Mouse (Mus musculus): ENCODE measurements around the gene Rpl7l1. TPM values are rescaled to one million over a fixed set of nuclear protein-coding genes. Genes with fewer than 3 reads are reported as not detected.

The Rpl7l1 gene
- polyA plus RNA-seq, 1 experiment from 2014 or later: 171 TPM

DNA sequence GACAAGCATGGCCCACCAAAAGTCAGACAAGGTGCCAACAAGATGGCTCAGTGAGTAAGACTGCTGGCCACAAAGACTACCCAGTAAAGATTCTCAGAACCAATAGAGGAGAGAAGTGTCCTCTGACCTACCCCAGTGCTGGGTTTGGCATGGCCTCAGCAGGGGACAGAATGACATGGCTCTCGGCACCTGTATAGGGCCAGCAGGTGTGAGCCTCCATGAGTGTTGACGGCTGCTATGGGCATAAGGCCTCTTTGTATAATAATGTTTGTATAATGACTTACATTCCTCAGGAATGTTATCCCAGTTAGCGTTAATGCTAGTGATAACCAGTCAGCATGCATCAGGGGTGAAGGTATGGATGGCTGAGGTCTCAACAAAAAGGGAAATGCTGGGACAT lies 6.4 kb downstream of the Rpl7l1 start:
- no peak for TF ChIP-seq CTCF (IDR thresholded peaks at IDR 0.05; ENCODE audit: low read depth)
- no peak overlapping the region for H3K4me3 ChIP-seq (ENCODE audit: low read depth, low read length)
- no peak for ATAC-seq (ENCODE audit: insufficient read depth)
- no peaks in the 10 kb centered on the region for H3K9me3 ChIP-seq (ENCODE audit: low read depth, low read length)
- 53% methylated on average over 3 of the region's 3 CpGs for WGBS
- no peak overlapping the region for H3K4me2 ChIP-seq
- H3K9ac ChIP-seq: no peak overlapping the region
- H3K27ac ChIP-seq (ENCODE audit: low read depth): peak overlapping the region; percentile 52
- peaks cover 5% of the 10 kb centered on the region; the same call in 1 of the 2 replicates for H3K4me1 ChIP-seq (ENCODE audit: insufficient read depth)
- peaks cover 69% of the 10 kb centered on the region for H3K36me3 ChIP-seq (ENCODE audit: insufficient read depth)
- H3K27me3 ChIP-seq (ENCODE audit: insufficient read depth, low read length): no peaks in the 10 kb centered on the region
- DNase-seq: peak; percentile 27

DNA sequence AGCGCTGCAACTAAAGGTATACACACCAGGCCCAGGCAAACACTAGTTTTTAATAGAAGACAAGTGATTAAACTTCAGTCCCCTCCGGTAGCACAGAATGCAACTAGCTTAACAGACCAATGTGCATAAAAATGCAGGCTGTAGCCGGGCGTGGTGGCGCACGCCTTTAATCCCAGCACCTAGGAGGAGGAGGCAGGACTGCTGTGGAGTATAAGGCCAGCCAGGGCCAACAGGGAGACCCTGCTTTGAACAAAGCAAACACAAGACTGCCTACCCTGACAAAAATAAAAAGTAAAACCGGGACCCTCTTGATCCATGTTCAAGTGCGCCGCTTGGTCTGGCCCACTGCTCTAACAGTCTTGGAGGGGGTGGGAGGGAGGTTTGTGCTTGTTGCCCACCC lies 7.4 kb downstream of the Rpl7l1 start:
- whole genome bisulfite sequencing: 90% methylated on average over 9 of the region's 9 CpGs
- H3K4me2 ChIP-seq: no peak overlapping the region
- no peak overlapping the region for H3K4me3 ChIP-seq (ENCODE audit: low read depth, low read length)
- H3K36me3 ChIP-seq (ENCODE audit: insufficient read depth): peaks cover 62% of the 10 kb centered on the region
- no peak for TF ChIP-seq CTCF (IDR thresholded peaks at IDR 0.05; ENCODE audit: low read depth)
- H3K27ac ChIP-seq (ENCODE audit: low read depth): peak overlapping the region; percentile 52; the same call in 1 of the 2 replicates
- no peak for ATAC-seq (ENCODE audit: insufficient read depth)
- no peak overlapping the region for H3K9ac ChIP-seq
- no peaks in the 10 kb centered on the region for H3K9me3 ChIP-seq (ENCODE audit: low read depth, low read length)
- no peak for DNase-seq
- H3K27me3 ChIP-seq (ENCODE audit: insufficient read depth, low read length): no peaks in the 10 kb centered on the region
- H3K4me1 ChIP-seq (ENCODE audit: insufficient read depth): peaks cover 5% of the 10 kb centered on the region; the same call in 1 of the 2 replicates

DNA sequence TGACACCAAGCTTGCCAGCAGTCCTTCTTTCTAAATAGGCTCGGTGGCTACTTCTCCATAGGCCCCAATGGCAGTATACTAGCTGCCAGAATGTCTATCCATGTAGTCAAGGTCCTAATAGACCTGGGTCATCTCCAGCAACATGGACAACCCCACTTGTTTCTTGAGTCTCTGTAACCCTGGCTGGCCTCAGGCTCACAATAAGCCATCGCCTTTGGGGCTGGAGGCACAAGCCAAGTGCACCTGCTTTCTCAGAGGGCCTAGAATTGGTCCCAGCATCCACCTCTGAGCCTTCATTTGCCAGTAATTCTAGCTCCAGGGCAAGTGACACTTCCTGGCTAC lies 8.4 kb downstream of the Rpl7l1 start:
- no peak overlapping the region for H3K9ac ChIP-seq
- peaks cover 52% of the 10 kb centered on the region for H3K36me3 ChIP-seq (ENCODE audit: insufficient read depth)
- H3K27ac ChIP-seq (ENCODE audit: low read depth): no peak overlapping the region
- H3K4me3 ChIP-seq (ENCODE audit: low read depth, low read length): 0 out of 2 replicates have a peak overlapping the region, but pooled peaks have one; percentile 91
- ATAC-seq (ENCODE audit: insufficient read depth): no peak
- no peaks in the 10 kb centered on the region for H3K9me3 ChIP-seq (ENCODE audit: low read depth, low read length)
- DNase-seq: no peak
- TF ChIP-seq CTCF (IDR thresholded peaks at IDR 0.05; ENCODE audit: low read depth): no peak
- peak overlapping the region; percentile 75 for H3K4me2 ChIP-seq
- H3K4me1 ChIP-seq (ENCODE audit: insufficient read depth): peaks cover 5% of the 10 kb centered on the region; the same call in 1 of the 2 replicates
- no peaks in the 10 kb centered on the region for H3K27me3 ChIP-seq (ENCODE audit: insufficient read depth, low read length)
- WGBS: 30% methylated on average over 2 of the region's 2 CpGs

DNA sequence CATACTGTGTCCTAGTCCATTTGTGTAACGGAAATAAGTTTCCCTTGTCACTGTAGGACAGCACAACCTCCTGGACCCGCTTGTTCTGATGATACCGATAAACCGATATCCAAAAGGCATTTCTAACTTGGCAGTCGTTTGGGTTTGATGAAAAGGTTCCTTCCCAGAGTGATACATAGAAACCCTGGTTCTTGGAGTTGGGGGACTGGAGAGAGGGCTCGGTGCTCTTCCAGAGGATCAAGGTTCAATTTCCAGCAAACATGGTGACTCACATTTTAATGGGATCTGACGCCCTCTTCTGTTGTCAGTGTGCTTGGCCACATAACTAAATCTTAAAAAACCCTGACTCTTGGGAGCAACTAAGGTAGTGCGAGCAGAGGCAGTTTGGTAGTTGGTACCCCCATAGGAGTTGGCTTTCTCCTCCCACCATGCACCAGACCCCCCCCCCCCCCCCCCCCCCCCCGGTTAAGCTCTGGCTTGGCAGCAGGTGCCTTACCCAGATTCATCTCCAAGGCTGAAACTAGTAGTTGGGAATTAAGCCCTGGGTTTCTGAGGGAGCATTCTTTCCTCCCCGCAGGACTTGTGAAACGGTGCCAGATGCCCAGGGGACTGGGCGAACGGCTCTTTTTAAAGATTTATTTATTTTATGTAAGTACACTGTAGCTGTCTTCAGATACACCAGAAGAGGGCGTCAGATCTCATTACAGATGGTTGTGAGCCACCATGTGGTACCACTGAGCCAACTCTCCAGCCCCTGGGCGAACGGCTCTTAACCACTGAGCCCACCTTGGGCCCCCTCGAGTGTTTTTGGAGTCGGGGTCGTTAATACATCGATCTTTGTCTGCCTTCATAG lies 9.0 kb downstream of the Rpl7l1 start:
- Histone ChIP-seq H3K4me3 (ENCODE audit: low read depth, low read length) (peak overlapping the region; percentile 91), H3K4me2 (peak overlapping the region; percentile 75), H3K4me1 (ENCODE audit: insufficient read depth) (peaks cover 5% of the 10 kb centered on the region; the same call in 1 of the 2 replicates), H3K27ac (ENCODE audit: low read depth) (peak overlapping the region; percentile 86), H3K27me3 (ENCODE audit: insufficient read depth, low read length) (no peaks in the 10 kb centered on the region), H3K9me3 (ENCODE audit: low read depth, low read length) (no peaks in the 10 kb centered on the region), H3K9ac (peak overlapping the region; percentile 79), H3K36me3 (ENCODE audit: insufficient read depth) (peaks cover 46% of the 10 kb centered on the region)
- peak; percentile 67 for DNase-seq
- ATAC-seq (ENCODE audit: insufficient read depth): no peak; the same call in 1 of the 2 replicates
- TF ChIP-seq CTCF (IDR thresholded peaks at IDR 0.05; ENCODE audit: low read depth): peak; percentile 41
- WGBS: 6% methylated on average over 19 of the region's 20 CpGs

DNA sequence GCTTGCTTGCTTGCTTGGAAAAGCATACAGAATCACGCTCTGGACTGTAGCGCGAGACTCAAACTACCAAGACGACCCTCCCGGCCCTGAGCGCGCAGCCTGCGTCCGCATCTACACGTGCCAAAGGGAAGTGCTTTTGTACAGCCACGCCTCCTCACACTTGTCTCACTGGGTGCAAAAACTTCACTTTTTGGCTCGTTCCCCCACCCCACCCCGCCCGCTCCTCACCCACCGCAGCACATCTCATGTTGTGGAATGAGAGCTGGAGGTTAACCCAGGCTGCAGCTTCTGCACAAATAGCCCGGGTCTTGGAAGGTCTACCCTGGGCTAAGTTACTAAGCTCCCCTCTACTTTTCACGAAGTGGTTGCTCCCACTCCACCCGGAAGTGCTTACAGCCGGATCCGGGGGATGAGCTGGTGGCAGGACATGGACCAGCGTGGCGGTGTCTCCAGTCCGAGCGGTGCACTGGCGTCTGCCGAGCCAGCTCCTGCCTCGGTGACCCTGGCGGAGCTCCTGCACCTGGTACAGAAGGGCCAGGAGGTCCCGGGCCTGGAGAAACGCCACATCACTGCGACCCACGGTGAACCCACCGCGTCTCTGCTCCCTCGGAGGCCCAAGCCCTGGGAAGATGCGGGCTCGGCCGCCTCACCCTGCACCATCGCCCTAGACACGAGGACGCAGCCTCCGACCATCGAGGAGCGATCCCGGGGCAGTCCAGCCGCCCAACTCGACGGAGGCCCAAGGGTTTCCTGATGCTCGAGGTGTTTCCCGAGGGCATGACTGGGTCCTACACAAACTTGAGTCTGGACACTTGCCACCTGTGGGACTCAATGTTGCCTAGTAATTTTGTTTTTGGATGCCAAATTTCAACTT lies 9.8 kb downstream of the Rpl7l1 start, which contains the start of gene 2310039H08Rik:
Gene 2310039H08Rik (plus strand): TSS at position 232 of the 874 bp plus-strand sequence.
- Histone ChIP-seq H3K9ac (peak within 1 kb of the TSS; percentile 79), H3K4me2 (peak within 1 kb of the TSS; percentile 75), H3K27ac (ENCODE audit: low read depth) (peak within 1 kb of the TSS; percentile 86), H3K36me3 (ENCODE audit: insufficient read depth) (peaks cover 37% of the 10 kb centered on the region), H3K27me3 (ENCODE audit: insufficient read depth, low read length) (no peaks in the 10 kb centered on the region), H3K4me1 (ENCODE audit: insufficient read depth) (peaks cover 5% of the 10 kb centered on the region; the same call in 1 of the 2 replicates), H3K4me3 (ENCODE audit: low read depth, low read length) (peak within 1 kb of the TSS; percentile 91), H3K9me3 (ENCODE audit: low read depth, low read length) (no peaks in the 10 kb centered on the region)
- WGBS: under 1% methylated on average over 50 of the region's 50 CpGs
- ATAC-seq (ENCODE audit: insufficient read depth): peak; percentile 91
- TF ChIP-seq CTCF (IDR thresholded peaks at IDR 0.05; ENCODE audit: low read depth): no peak
- DNase-seq: peak; percentile 94

DNA sequence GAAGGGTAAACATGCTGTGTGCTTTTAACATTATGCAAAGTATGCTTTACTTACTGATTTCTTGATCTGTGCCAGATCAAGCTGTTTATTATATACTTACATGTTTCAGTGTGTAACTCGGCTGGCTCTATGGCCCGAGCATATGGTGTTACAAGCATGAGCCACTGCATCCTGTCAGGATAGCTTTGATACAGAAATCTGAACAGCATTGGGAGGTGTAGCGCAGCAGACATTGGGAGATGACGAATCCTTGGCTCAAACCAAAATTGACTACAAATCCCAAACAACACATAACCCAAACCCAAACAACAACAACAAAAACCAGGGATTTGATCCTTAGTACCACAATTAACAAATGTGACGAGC lies 10.5 kb downstream of the Rpl7l1 start:
- Histone ChIP-seq H3K4me2 (peak overlapping the region; percentile 75), H3K4me1 (ENCODE audit: insufficient read depth) (peaks cover 5% of the 10 kb centered on the region; the same call in 1 of the 2 replicates), H3K9ac (peak overlapping the region; percentile 79), H3K36me3 (ENCODE audit: insufficient read depth) (peaks cover 31% of the 10 kb centered on the region), H3K27ac (ENCODE audit: low read depth) (peak overlapping the region; percentile 86), H3K9me3 (ENCODE audit: low read depth, low read length) (no peaks in the 10 kb centered on the region), H3K4me3 (ENCODE audit: low read depth, low read length) (peak overlapping the region; percentile 91), H3K27me3 (ENCODE audit: insufficient read depth, low read length) (no peaks in the 10 kb centered on the region)
- DNase-seq (no peak), ATAC-seq (ENCODE audit: insufficient read depth) (no peak)
- no peak for TF ChIP-seq CTCF (IDR thresholded peaks at IDR 0.05; ENCODE audit: low read depth)
- 2% methylated on average over 5 of the region's 5 CpGs for WGBS

Data from lung, embryonic 14.5 days (tissue).